Mouse (Mus musculus): ENCODE measurements around the gene Hagh.

The Hagh gene

GRCm38 (mm10) chr17:24887291-24888080 lies 47.5 kb downstream of the Hagh start:
- peak; percentile 63 for DNase-seq

GRCm38 (mm10) chr17:24888862-24889261 lies 48.9 kb downstream of the Hagh start:
- DNase-seq, result no peak

GRCm38 (mm10) chr17:24890151-24891092 lies 50.5 kb downstream of the Hagh start:
- DNase-seq, result no peak

- DNase-seq, result peak; percentile 79
Measured at GRCm38 (mm10) chr17:24891321-24891720, 51.4 kb downstream of the Hagh start.

- DNase-seq, result peak; percentile 64
Measured at GRCm38 (mm10) chr17:24892785-24893184, 52.8 kb downstream of the Hagh start.

GRCm38 (mm10) chr17:24893276-24893675 lies 53.3 kb downstream of the Hagh start:
- peak; percentile 43 for DNase-seq

- DNase-seq, result peak; percentile 39
Measured at GRCm38 (mm10) chr17:24894061-24894994, 54.4 kb downstream of the Hagh start.

- peak; percentile 81 for DNase-seq
Measured at GRCm38 (mm10) chr17:24894995-24895547, 55.1 kb downstream of the Hagh start, which contains the start of the genes Eme2 and Mrps34. Gene Eme2, minus strand, starts transcription at chr17:24895087. Gene Mrps34, plus strand, starts transcription at chr17:24895116.

- no peak for DNase-seq
Measured at GRCm38 (mm10) chr17:24895571-24896240, 55.8 kb downstream of the Hagh start.

GRCm38 (mm10) chr17:24896241-24896992 lies 56.5 kb downstream of the Hagh start, which contains the start of gene Nme3:
Gene Nme3, plus strand, starts transcription at chr17:24896500.
- peak; percentile 81 for DNase-seq

- DNase-seq, result no peak
Measured at GRCm38 (mm10) chr17:24896993-24897269, 57.0 kb downstream of the Hagh start.

- DNase-seq, result no peak
Measured at GRCm38 (mm10) chr17:24897600-24897999, 57.7 kb downstream of the Hagh start.

GRCm38 (mm10) chr17:24898041-24898854 lies 58.3 kb downstream of the Hagh start:
- peak; percentile 39 for DNase-seq

- DNase-seq, result no peak
Measured at GRCm38 (mm10) chr17:24899153-24899552, 59.2 kb downstream of the Hagh start.

GRCm38 (mm10) chr17:24900014-24900413 lies 60.1 kb downstream of the Hagh start:
- no peak for DNase-seq

GRCm38 (mm10) chr17:24902124-24902523 lies 62.2 kb downstream of the Hagh start:
- DNase-seq, result no peak

GRCm38 (mm10) chr17:24902671-24903474 lies 62.9 kb downstream of the Hagh start:
- DNase-seq, result no peak

GRCm38 (mm10) chr17:24903767-24904166 lies 63.8 kb downstream of the Hagh start:
- no peak for DNase-seq

GRCm38 (mm10) chr17:24907591-24907990 lies 67.6 kb downstream of the Hagh start:
- no peak for DNase-seq
